Mouse (Mus musculus) heart, embryonic 11.5 days (tissue): ENCODE measurements at regions not wholly inside any gene's neighbourhood (a gene's known extent, or its start where the extent isn't known, plus 50 kb on each side); places are given as distances from the start of the nearest gene placed in this dataset.

Source experiments
- ATAC-seq: fragments of 200-750 bp; cut with Nextera tagmentation; replicated peaks from 2 replicates; pipeline ENCODE4 v1.8.0; 2017; ENCODE audit warnings: moderate library complexity; ENCODE audit not compliant: insufficient number of reproducible peaks, low FRiP score, low TSS enrichment
- H3K27ac ChIP-seq: fragments of 300-500 bp; sonication (generic); 2 replicates; pipeline ENCODE4 v1.5.1; 2014; ENCODE audit warnings: mild to moderate bottlenecking, low read depth, low read length
- H3K27me3 ChIP-seq: fragments of 300-500 bp; sonication (generic); 2 replicates; pipeline ENCODE4 v1.6.1; 2014; ENCODE audit warnings: mild to moderate bottlenecking, low read length, mixed read lengths; ENCODE audit not compliant: control insufficient read depth, insufficient read depth
- H3K36me3 ChIP-seq: fragments of 300-500 bp; sonication (generic); 2 replicates; pipeline ENCODE4 v1.6.1; 2014; ENCODE audit warnings: mild to moderate bottlenecking, low read length, moderate library complexity, mixed read lengths; ENCODE audit not compliant: control insufficient read depth, insufficient read depth
- H3K4me1 ChIP-seq: fragments of 300-500 bp; sonication (generic); 2 replicates; pipeline ENCODE4 v1.6.1; 2014; ENCODE audit warnings: low read length; ENCODE audit not compliant: control insufficient read depth, insufficient read depth
- H3K4me2 ChIP-seq: fragments of 300-500 bp; sonication (generic); 2 replicates; pipeline ENCODE4 v1.6.1; 2014; ENCODE audit warnings: mild to moderate bottlenecking, moderate library complexity
- H3K4me3 ChIP-seq: fragments of 300-500 bp; sonication (generic); 2 replicates; pipeline ENCODE4 v1.5.1; 2014; ENCODE audit warnings: low read depth, low read length
- H3K9ac ChIP-seq: fragments of 300-500 bp; sonication (generic); 2 replicates; pipeline ENCODE4 v1.6.1; 2014; ENCODE audit warnings: mild to moderate bottlenecking, low read depth, low read length, moderate library complexity
- H3K9me3 ChIP-seq: fragments of 300-500 bp; sonication (generic); replicated peaks from 2 replicates; pipeline ENCODE4 v1.6.1; 2016; ENCODE audit warnings: low read length; ENCODE audit not compliant: control insufficient read depth
- WGBS: fragments of 180-500 bp; shearing (Covaris S2); extraction: QIAGEN DNeasy Blood & Tissue Kit; methylation state at CpG from one replicate; pipeline ENCODE4 v1.1.7; 2014; ENCODE audit not compliant: insufficient replicate concordance; 5-methylcytosine and 5-hydroxymethylcytosine counted together

- no peak overlapping the region for H3K4me3 ChIP-seq
- WGBS, result 88% methylated on average over 3 of the region's 3 CpGs
- no peaks in the 10 kb centered on the region for H3K9me3 ChIP-seq
- H3K36me3 ChIP-seq, result no peaks in the 10 kb centered on the region
- no peak overlapping the region for H3K27ac ChIP-seq
- ATAC-seq, result no peak
- no peak overlapping the region for H3K9ac ChIP-seq
- no peak overlapping the region for H3K4me2 ChIP-seq
- no peaks in the 10 kb centered on the region for H3K4me1 ChIP-seq
- no peaks in the 10 kb centered on the region for H3K27me3 ChIP-seq
These were observed 92.3 kb upstream of the Frmd4a start for GRCm38 (mm10) chr2:3925199-3925598.

- Histone ChIP-seq H3K4me1 (no peaks in the 10 kb centered on the region), H3K4me3 (no peak overlapping the region), H3K27me3 (no peaks in the 10 kb centered on the region), H3K4me2 (no peak overlapping the region), H3K27ac (no peak overlapping the region), H3K9ac (no peak overlapping the region), H3K36me3 (no peaks in the 10 kb centered on the region), H3K9me3 (no peaks in the 10 kb centered on the region)
- ATAC-seq, result no peak
These were observed 91.4 kb upstream of the Frmd4a start for GRCm38 (mm10) chr2:3926129-3926528.

GRCm38 (mm10) chr2:3927141-3927810 lies 90.2 kb upstream of the Frmd4a start:
- Histone ChIP-seq H3K9me3 (no peaks in the 10 kb centered on the region), H3K27ac (no peak overlapping the region), H3K9ac (no peak overlapping the region), H3K4me2 (no peak overlapping the region), H3K4me1 (no peaks in the 10 kb centered on the region), H3K36me3 (no peaks in the 10 kb centered on the region), H3K27me3 (no peaks in the 10 kb centered on the region), H3K4me3 (no peak overlapping the region)
- 65% methylated on average over 8 of the region's 8 CpGs for WGBS
- no peak for ATAC-seq

- no peak for ATAC-seq
- Histone ChIP-seq H3K27ac (no peak overlapping the region), H3K9ac (no peak overlapping the region), H3K4me2 (no peak overlapping the region), H3K4me3 (no peak overlapping the region), H3K4me1 (no peaks in the 10 kb centered on the region), H3K36me3 (no peaks in the 10 kb centered on the region), H3K27me3 (no peaks in the 10 kb centered on the region), H3K9me3 (no peaks in the 10 kb centered on the region)
- 88% methylated on average over 4 of the region's 4 CpGs for WGBS
These were observed 89.7 kb upstream of the Frmd4a start for GRCm38 (mm10) chr2:3927853-3928252.

- no peak for ATAC-seq
These were observed 86.9 kb upstream of the Frmd4a start for GRCm38 (mm10) chr2:3930650-3931049.

GRCm38 (mm10) chr2:3940786-3941185 lies 76.7 kb upstream of the Frmd4a start:
- H3K4me3 ChIP-seq, result no peak overlapping the region
- no peaks in the 10 kb centered on the region for H3K36me3 ChIP-seq
- H3K9me3 ChIP-seq, result no peaks in the 10 kb centered on the region
- ATAC-seq, result no peak
- H3K4me1 ChIP-seq, result no peaks in the 10 kb centered on the region
- H3K4me2 ChIP-seq, result no peak overlapping the region
- H3K9ac ChIP-seq, result no peak overlapping the region
- WGBS, result 70% methylated on average over 2 of the region's 2 CpGs
- H3K27ac ChIP-seq, result no peak overlapping the region
- H3K27me3 ChIP-seq, result no peaks in the 10 kb centered on the region

More at GRCm38 (mm10) chr2:3930650-3931049, 86.9 kb upstream of the Frmd4a start:
- Histone ChIP-seq H3K27ac (no peak overlapping the region), H3K4me3 (no peak overlapping the region), H3K36me3 (no peaks in the 10 kb centered on the region), H3K9me3 (no peaks in the 10 kb centered on the region), H3K9ac (no peak overlapping the region), H3K27me3 (no peaks in the 10 kb centered on the region), H3K4me2 (no peak overlapping the region), H3K4me1 (no peaks in the 10 kb centered on the region)
- WGBS, result 74% methylated on average over 5 of the region's 5 CpGs

- Histone ChIP-seq H3K4me1 (no peaks in the 10 kb centered on the region), H3K27ac (no peak overlapping the region), H3K36me3 (no peaks in the 10 kb centered on the region), H3K27me3 (no peaks in the 10 kb centered on the region), H3K4me3 (no peak overlapping the region), H3K9me3 (no peaks in the 10 kb centered on the region), H3K4me2 (no peak overlapping the region), H3K9ac (no peak overlapping the region)
- no peak for ATAC-seq
- 85% methylated on average over 1 of the region's 1 CpGs for WGBS
These were observed 76.0 kb upstream of the Frmd4a start for GRCm38 (mm10) chr2:3941496-3941895.

- H3K27ac ChIP-seq, result no peak overlapping the region
- H3K4me3 ChIP-seq, result no peak overlapping the region
- no peak for ATAC-seq
- no peaks in the 10 kb centered on the region for H3K27me3 ChIP-seq
- no peaks in the 10 kb centered on the region for H3K36me3 ChIP-seq
- 79% methylated on average over 3 of the region's 3 CpGs for WGBS
- H3K4me2 ChIP-seq, result no peak overlapping the region
- no peak overlapping the region for H3K9ac ChIP-seq
- H3K9me3 ChIP-seq, result no peaks in the 10 kb centered on the region
- H3K4me1 ChIP-seq, result no peaks in the 10 kb centered on the region
These were observed 70.1 kb upstream of the Frmd4a start for GRCm38 (mm10) chr2:3947432-3947831.

- H3K27me3 ChIP-seq, result no peaks in the 10 kb centered on the region
- no peak overlapping the region for H3K4me3 ChIP-seq
- H3K27ac ChIP-seq, result no peak overlapping the region
- H3K9me3 ChIP-seq, result no peaks in the 10 kb centered on the region
- ATAC-seq, result no peak
- H3K36me3 ChIP-seq, result no peaks in the 10 kb centered on the region
- no peak overlapping the region for H3K9ac ChIP-seq
- 52% methylated on average over 1 of the region's 1 CpGs for WGBS
- H3K4me2 ChIP-seq, result no peak overlapping the region
- no peaks in the 10 kb centered on the region for H3K4me1 ChIP-seq
These were observed 69.2 kb upstream of the Frmd4a start for GRCm38 (mm10) chr2:3948331-3948730.
